Mouse (Mus musculus) cerebellum, postnatal 36 days (tissue): ENCODE data around the gene Mamdc4.

Experiments used
- DNase-seq, 2 experiments: peaks; one replicate each; pipeline ENCODE4 v3.0.0; 2021 to 2022; ENCODE audit warnings: mixed read lengths in 2 of 2

The Mamdc4 gene

GRCm38 (mm10) chr2:25574579-25575431 lies at the start of gene Mamdc4, which contains the start of gene Phpt1:
Gene Mamdc4, minus strand, starts transcription at chr2:25574845.
Gene Phpt1, minus strand, starts transcription at chr2:25575224.
- DNase-seq: peak; percentile 93 to 96

- peak; percentile 92 to 95 for DNase-seq
These were observed 46.9 kb upstream of the Mamdc4 start, which contains the start of gene Tmem141 for GRCm38 (mm10) chr2:25621229-25622200. Gene Tmem141, minus strand, starts transcription at chr2:25622005.

- DNase-seq: no peak
These were observed 46.2 kb upstream of the Mamdc4 start for GRCm38 (mm10) chr2:25620852-25621228.

GRCm38 (mm10) chr2:25620386-25620785 lies 45.7 kb upstream of the Mamdc4 start:
- DNase-seq: no peak

GRCm38 (mm10) chr2:25617578-25617977 lies 42.9 kb upstream of the Mamdc4 start, which contains the start of gene Ccdc183:
Gene Ccdc183, minus strand, starts transcription at chr2:25617678.
- DNase-seq: no peak

GRCm38 (mm10) chr2:25616398-25616797 lies 41.8 kb upstream of the Mamdc4 start:
- no peak for DNase-seq

- DNase-seq: no peak
These were observed 34.0 kb upstream of the Mamdc4 start for GRCm38 (mm10) chr2:25608671-25609070.

GRCm38 (mm10) chr2:25607761-25608622 lies 33.3 kb upstream of the Mamdc4 start, which contains the start of gene Rabl6:
Gene Rabl6, minus strand, starts transcription at chr2:25608521.
- DNase-seq: peak; percentile 92 to 94

GRCm38 (mm10) chr2:25602526-25602925 lies 27.9 kb upstream of the Mamdc4 start:
- DNase-seq: peak in 1 of 2 experiments; percentile 35

- DNase-seq: no peak
These were observed 25.4 kb upstream of the Mamdc4 start for GRCm38 (mm10) chr2:25600037-25600436.

- no peak for DNase-seq
These were observed 24.1 kb upstream of the Mamdc4 start for GRCm38 (mm10) chr2:25598749-25599148.

- no peak for DNase-seq
These were observed 22.3 kb upstream of the Mamdc4 start for GRCm38 (mm10) chr2:25596765-25597510.

- peak; percentile 47 to 54 for DNase-seq
These were observed 17.2 kb upstream of the Mamdc4 start for GRCm38 (mm10) chr2:25591863-25592262.

- no peak for DNase-seq
These were observed 13.7 kb upstream of the Mamdc4 start for GRCm38 (mm10) chr2:25588227-25588907.

GRCm38 (mm10) chr2:25587290-25587689 lies 12.6 kb upstream of the Mamdc4 start:
- DNase-seq: no peak

- DNase-seq: peak in 1 of 2 experiments; percentile 20
These were observed 11.0 kb upstream of the Mamdc4 start for GRCm38 (mm10) chr2:25585601-25586000.

GRCm38 (mm10) chr2:25584856-25585255 lies 10.2 kb upstream of the Mamdc4 start:
- peak in 1 of 2 experiments; percentile 5 for DNase-seq

- DNase-seq: peak; percentile 52 to 58
These were observed 9.5 kb upstream of the Mamdc4 start for GRCm38 (mm10) chr2:25584152-25584551.

- no peak for DNase-seq
These were observed 8.9 kb upstream of the Mamdc4 start for GRCm38 (mm10) chr2:25583571-25583970.

- DNase-seq: no peak
These were observed 8.5 kb upstream of the Mamdc4 start for GRCm38 (mm10) chr2:25583120-25583481.
